Mouse (Mus musculus) ES-Bruce4 (cell line): ENCODE results near the gene Engase.

Source experiments
- CTCF ChIP-seq: IDR thresholded peaks from one replicate; pipeline ENCODE4 v1.8.1; 2011; ENCODE audit warnings: low read depth, low read length
- EP300 ChIP-seq: IDR thresholded peaks from 2 replicates; pipeline ENCODE4 v1.6.1; 2011; ENCODE audit warnings: low read depth, low read length; ENCODE audit not compliant: insufficient read depth
- POLR2A ChIP-seq: IDR thresholded peaks from one replicate; pipeline ENCODE4 v1.8.1; 2011; ENCODE audit warnings: low read length; ENCODE audit not compliant: insufficient read depth

DNA sequence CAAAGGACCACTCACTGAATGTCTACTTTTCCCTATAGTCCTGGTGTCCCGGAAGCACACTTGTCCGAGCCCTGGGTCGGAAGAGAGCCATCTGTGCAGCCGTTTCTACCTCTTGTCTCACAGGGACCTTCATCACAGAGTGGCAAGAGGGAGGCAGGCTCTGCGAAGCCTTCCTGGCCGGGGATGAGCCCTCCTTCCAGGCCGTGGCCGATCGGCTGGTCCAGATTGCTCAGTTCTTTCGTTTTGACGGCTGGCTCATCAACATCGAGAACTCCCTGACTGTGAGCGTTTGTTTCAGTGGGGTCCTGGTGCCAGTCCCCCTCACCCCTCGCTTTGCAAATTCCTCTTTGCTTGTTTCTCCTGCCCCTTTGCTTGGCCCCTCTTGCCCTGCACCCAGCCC is 5.1 kb downstream of the Engase start:
- TF ChIP-seq POLR2A = no peak
- no peak for TF ChIP-seq CTCF
- TF ChIP-seq EP300 = no peak
